Mouse (Mus musculus) thymus, adult 2 months (tissue): Measurements from ENCODE around the gene Cntn5.

Source experiments
- CTCF ChIP-seq: fragments of 200-500 bp; IDR thresholded peaks from 2 replicates; pipeline ENCODE4 v1.5.1; 2012; ENCODE audit warnings: mild to moderate bottlenecking, control low read depth, low read length, moderate library complexity, borderline replicate concordance; ENCODE audit not compliant: control insufficient read depth, poor library complexity, insufficient read depth; ENCODE audit errors: extremely low read depth
- POLR2A ChIP-seq: fragments of 200-500 bp; IDR thresholded peaks from 2 replicates; pipeline ENCODE4 v1.6.1; 2012; ENCODE audit warnings: mild to moderate bottlenecking, low read length, control low read depth, moderate library complexity; ENCODE audit not compliant: control insufficient read depth, poor library complexity, insufficient read depth; ENCODE audit errors: extremely low read depth

DNA sequence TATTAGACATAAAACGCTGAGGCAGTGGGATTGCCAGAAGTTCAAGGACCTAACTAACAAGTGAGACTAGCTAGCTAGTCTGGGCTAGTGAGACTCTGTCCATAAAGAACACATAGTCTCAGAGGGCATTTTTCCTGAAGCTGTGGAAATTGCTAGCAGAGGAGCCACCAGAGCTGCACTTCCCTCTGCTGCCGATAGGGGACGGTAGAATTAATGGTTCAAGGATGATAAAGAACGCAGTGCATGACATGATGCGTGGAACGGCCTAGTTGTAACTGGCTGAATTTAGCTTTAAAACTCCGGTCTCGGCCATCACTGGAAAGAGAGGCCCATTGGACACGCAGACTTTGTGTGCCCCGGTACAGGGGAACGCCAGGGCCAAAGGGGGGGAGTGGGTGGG is 555.8 kb downstream of the Cntn5 start:
- TF ChIP-seq CTCF (no peak), POLR2A (no peak)
